Mouse (Mus musculus): ENCODE measurements around the gene Tmem265. TPM values are rescaled to one million over a fixed set of nuclear protein-coding genes. Genes with fewer than 3 reads are reported as not detected.

Tmem265 gene
- total and polyA plus RNA-seq, 3 experiments: not detected

DNA sequence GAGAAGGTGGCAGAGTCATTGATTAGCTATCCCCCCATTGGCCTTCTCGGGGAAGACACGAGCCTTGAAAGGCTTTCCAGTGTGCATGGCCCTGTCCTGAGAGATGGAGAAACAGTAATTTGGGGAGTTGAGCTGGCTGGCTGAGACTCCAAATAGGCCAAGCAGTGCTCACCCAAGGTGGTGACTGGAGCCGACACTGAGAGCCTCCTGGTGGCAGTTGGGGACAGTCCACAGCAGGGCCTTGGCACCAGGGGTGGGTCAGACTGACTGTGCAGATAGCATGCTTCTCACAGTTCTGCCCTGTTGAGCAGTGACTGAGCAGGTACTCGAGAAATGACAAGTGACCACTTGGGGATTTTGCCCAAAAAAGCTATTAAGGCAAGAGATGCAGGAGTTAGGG is 40.5 kb downstream of the Tmem265 start:
- Histone ChIP-seq H3K27me3 (ENCODE audit: control insufficient read depth, insufficient read depth, low read length) (no peaks in the 10 kb centered on the region), H3K36me3 (ENCODE audit: control insufficient read depth, insufficient read depth, low read length) (no peaks in the 10 kb centered on the region), H3K79me2 (replicated peaks; ENCODE audit: control insufficient read depth, insufficient read depth, low read length) (no peaks in the 10 kb centered on the region), H3K27ac (no peak overlapping the region), H3K4me1 (ENCODE audit: control insufficient read depth, insufficient read depth, low read length) (no peaks in the 10 kb centered on the region), H3K9ac (ENCODE audit: low read depth, low read length) (no peak overlapping the region), H3K4me3 (no peak overlapping the region)
- 76% methylated on average over 4 of the region's 4 CpGs for WGBS
- DNase-seq: no peak
- intact Hi-C loops (cut with DNase I): loop anchor here (5.0 kb wide), 1 partner anchor 46 kb away; no protein-coding TSS in a partner anchor
- peak; percentile 9; the same call in 1 of the 2 replicates for TF ChIP-seq CTCF (IDR thresholded peaks at IDR 0.05)
- TF ChIP-seq EP300 (IDR thresholded peaks at IDR 0.05; ENCODE audit: insufficient read depth, low read depth, low read length): no peak
- no peak for TF ChIP-seq POLR2A (IDR thresholded peaks at IDR 0.05; ENCODE audit: insufficient read depth, low read depth, low read length)

- WGBS: 86% methylated on average over 2 of the region's 2 CpGs
- Histone ChIP-seq H3K4me3 (no peak overlapping the region), H3K27me3 (ENCODE audit: control insufficient read depth, insufficient read depth, low read length) (no peaks in the 10 kb centered on the region), H3K4me1 (ENCODE audit: control insufficient read depth, insufficient read depth, low read length) (no peaks in the 10 kb centered on the region), H3K79me2 (replicated peaks; ENCODE audit: control insufficient read depth, insufficient read depth, low read length) (no peaks in the 10 kb centered on the region), H3K36me3 (ENCODE audit: control insufficient read depth, insufficient read depth, low read length) (no peaks in the 10 kb centered on the region), H3K27ac (no peak overlapping the region), H3K9ac (ENCODE audit: low read depth, low read length) (no peak overlapping the region)
- DNase-seq: no peak
- intact Hi-C loops (cut with DNase I): loop anchor here (5.0 kb wide), 1 partner anchor 44 kb away; no protein-coding TSS in a partner anchor
- TF ChIP-seq POLR2A (IDR thresholded peaks at IDR 0.05; ENCODE audit: insufficient read depth, low read depth, low read length): no peak
- TF ChIP-seq CTCF (IDR thresholded peaks at IDR 0.05): no peak
- no peak for TF ChIP-seq EP300 (IDR thresholded peaks at IDR 0.05; ENCODE audit: insufficient read depth, low read depth, low read length)
Observed at GRCm38 (mm10) chr7:127602903-127603302, 41.7 kb downstream of the Tmem265 start.

DNA sequence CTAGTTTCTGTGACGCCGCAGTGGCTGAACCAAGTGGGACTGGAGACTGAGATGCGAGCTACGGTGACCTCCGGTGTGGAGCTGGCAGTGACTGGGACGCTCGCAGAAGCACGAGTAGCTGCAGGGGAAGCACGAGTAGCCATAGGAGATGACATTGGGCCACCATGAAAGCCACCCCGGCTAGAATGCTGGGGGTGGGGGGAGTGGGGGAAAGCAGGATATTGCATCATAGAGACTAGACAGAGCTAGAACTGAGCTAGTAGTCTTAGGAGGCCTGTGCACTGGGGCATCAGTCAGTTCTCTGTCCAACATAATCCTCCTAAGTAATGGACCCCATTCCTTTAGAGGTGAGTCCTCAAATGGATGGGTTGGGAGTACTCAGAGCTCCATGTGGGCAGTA is 43.1 kb downstream of the Tmem265 start:
- Histone ChIP-seq H3K9ac (ENCODE audit: low read depth, low read length) (no peak overlapping the region), H3K4me3 (no peak overlapping the region), H3K4me1 (ENCODE audit: control insufficient read depth, insufficient read depth, low read length) (no peaks in the 10 kb centered on the region), H3K27me3 (ENCODE audit: control insufficient read depth, insufficient read depth, low read length) (no peaks in the 10 kb centered on the region), H3K36me3 (ENCODE audit: control insufficient read depth, insufficient read depth, low read length) (no peaks in the 10 kb centered on the region), H3K79me2 (replicated peaks; ENCODE audit: control insufficient read depth, insufficient read depth, low read length) (no peaks in the 10 kb centered on the region), H3K27ac (no peak overlapping the region)
- no peak for TF ChIP-seq CTCF (IDR thresholded peaks at IDR 0.05)
- 0 out of 2 replicates have a peak, but pooled peaks have one; percentile 4 for TF ChIP-seq POLR2A (IDR thresholded peaks at IDR 0.05; ENCODE audit: insufficient read depth, low read depth, low read length)
- no peak for DNase-seq
- intact Hi-C loops (cut with DNase I): loop anchor here (5.0 kb wide), 1 partner anchor 43 kb away; no protein-coding TSS in a partner anchor
- 81% methylated on average over 10 of the region's 10 CpGs for WGBS

DNA sequence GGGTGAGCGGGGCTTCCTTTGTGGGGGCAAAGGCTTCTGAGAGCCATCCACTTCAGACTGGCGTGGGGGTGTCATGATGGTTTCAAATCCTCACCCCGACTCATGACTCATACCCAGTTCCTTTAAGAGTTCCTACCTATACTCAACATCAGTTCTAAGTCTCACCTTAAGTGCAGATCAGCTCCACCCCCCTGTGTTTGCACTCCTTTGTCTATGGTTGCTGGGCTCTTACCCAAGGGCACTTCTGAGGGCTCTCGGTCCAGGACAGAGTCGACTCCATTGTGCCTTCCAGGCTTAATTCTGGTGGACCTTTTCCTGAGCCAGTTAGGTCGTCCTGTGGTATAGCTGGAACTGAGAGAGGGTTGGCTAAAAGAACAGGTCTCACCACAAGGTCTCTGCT is 46.0 kb downstream of the Tmem265 start:
- intact Hi-C loops (cut with DNase I): no loop called here

GRCm38 (mm10) chr7:127611011-127611410 is 49.8 kb downstream of the Tmem265 start:
- peaks cover 5% of the 10 kb centered on the region for H3K4me1 ChIP-seq (ENCODE audit: control insufficient read depth, insufficient read depth, low read length)
- no peak overlapping the region for H3K4me3 ChIP-seq
- no peaks in the 10 kb centered on the region for H3K36me3 ChIP-seq (ENCODE audit: control insufficient read depth, insufficient read depth, low read length)
- no peaks in the 10 kb centered on the region for H3K27me3 ChIP-seq (ENCODE audit: control insufficient read depth, insufficient read depth, low read length)
- intact Hi-C loops (cut with DNase I): loop anchor here (5.0 kb wide), 1 partner anchor 264 kb away; the partner anchor contains the start of gene Zfp768
- H3K79me2 ChIP-seq (replicated peaks; ENCODE audit: control insufficient read depth, insufficient read depth, low read length): no peaks in the 10 kb centered on the region
- 98% methylated on average over 29 of the region's 29 CpGs for WGBS
- DNase-seq: no peak
- no peak overlapping the region for H3K27ac ChIP-seq
- H3K9ac ChIP-seq (ENCODE audit: low read depth, low read length): no peak overlapping the region
- TF ChIP-seq POLR2A (IDR thresholded peaks at IDR 0.05; ENCODE audit: insufficient read depth, low read depth, low read length): no peak
- TF ChIP-seq CTCF (IDR thresholded peaks at IDR 0.05): no peak
- TF ChIP-seq EP300 (IDR thresholded peaks at IDR 0.05; ENCODE audit: insufficient read depth, low read depth, low read length): no peak

More for the DNA sequence above, 46.0 kb downstream of the Tmem265 start:
- H3K4me3 ChIP-seq: no peak overlapping the region
- no peaks in the 10 kb centered on the region for H3K27me3 ChIP-seq (ENCODE audit: control insufficient read depth, insufficient read depth, low read length)
- H3K9ac ChIP-seq (ENCODE audit: low read depth, low read length): no peak overlapping the region
- WGBS: 74% methylated on average over 6 of the region's 6 CpGs
- H3K27ac ChIP-seq: no peak overlapping the region
- H3K36me3 ChIP-seq (ENCODE audit: control insufficient read depth, insufficient read depth, low read length): no peaks in the 10 kb centered on the region
- no peak for DNase-seq
- H3K79me2 ChIP-seq (replicated peaks; ENCODE audit: control insufficient read depth, insufficient read depth, low read length): no peaks in the 10 kb centered on the region
- H3K4me1 ChIP-seq (ENCODE audit: control insufficient read depth, insufficient read depth, low read length): no peaks in the 10 kb centered on the region
- TF ChIP-seq CTCF (IDR thresholded peaks at IDR 0.05) (no peak), POLR2A (IDR thresholded peaks at IDR 0.05; ENCODE audit: insufficient read depth, low read depth, low read length) (no peak), EP300 (IDR thresholded peaks at IDR 0.05; ENCODE audit: insufficient read depth, low read depth, low read length) (no peak)

DNA sequence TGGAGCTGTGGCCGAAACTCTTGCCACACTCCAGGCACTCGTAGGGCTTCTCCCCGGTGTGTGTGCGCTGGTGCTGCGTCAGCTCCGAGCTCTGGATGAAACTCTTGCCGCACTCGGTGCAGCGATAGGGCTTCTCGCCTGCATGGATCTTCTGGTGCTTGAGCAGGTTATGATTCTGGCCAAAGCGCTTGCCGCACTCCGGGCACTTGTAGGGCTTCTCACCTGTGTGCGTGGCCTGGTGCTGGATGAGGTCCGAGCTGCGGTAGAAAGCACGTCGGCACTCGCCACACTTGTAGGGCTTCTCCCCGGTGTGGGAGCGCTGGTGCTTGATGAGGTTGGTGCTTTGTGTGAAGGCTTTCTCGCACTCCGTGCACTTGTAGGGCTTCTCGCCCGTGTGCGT is 50.4 kb downstream of the Tmem265 start:
- H3K4me1 ChIP-seq (ENCODE audit: control insufficient read depth, insufficient read depth, low read length): peaks cover 5% of the 10 kb centered on the region
- H3K27me3 ChIP-seq (ENCODE audit: control insufficient read depth, insufficient read depth, low read length): no peaks in the 10 kb centered on the region
- no peak overlapping the region for H3K4me3 ChIP-seq
- TF ChIP-seq CTCF (IDR thresholded peaks at IDR 0.05): no peak
- TF ChIP-seq POLR2A (IDR thresholded peaks at IDR 0.05; ENCODE audit: insufficient read depth, low read depth, low read length): no peak
- TF ChIP-seq EP300 (IDR thresholded peaks at IDR 0.05; ENCODE audit: insufficient read depth, low read depth, low read length): no peak
- 96% methylated on average over 26 of the region's 26 CpGs for WGBS
- H3K36me3 ChIP-seq (ENCODE audit: control insufficient read depth, insufficient read depth, low read length): no peaks in the 10 kb centered on the region
- DNase-seq: no peak
- no peak overlapping the region for H3K27ac ChIP-seq
- H3K9ac ChIP-seq (ENCODE audit: low read depth, low read length): no peak overlapping the region
- intact Hi-C loops (cut with DNase I): loop anchor here (5.0 kb wide), 1 partner anchor 264 kb away; the partner anchor contains the start of gene Zfp768
- no peaks in the 10 kb centered on the region for H3K79me2 ChIP-seq (replicated peaks; ENCODE audit: control insufficient read depth, insufficient read depth, low read length)

All from heart, adult 2 months (tissue).